Mouse (Mus musculus) neural tube, embryonic 13.5 days (tissue): ENCODE results near the gene Klf16. TPM values are rescaled to one million over a fixed set of nuclear protein-coding genes. Genes with fewer than 3 reads are reported as not detected.

Experiments
- ATAC-seq: fragments of 200-750 bp; cut with Nextera tagmentation; 2 replicates; pipeline ENCODE4 v1.8.0; 2017; ENCODE audit warnings: low read depth, mild to moderate bottlenecking, moderate TSS enrichment, moderate library complexity
- H3K27ac ChIP-seq: fragments of 300-500 bp; sonication (generic); replicated peaks from 2 replicates; pipeline ENCODE4 v1.5.1; 2015; ENCODE audit warnings: moderate library complexity, mild to moderate bottlenecking, inconsistent platforms
- H3K27me3 ChIP-seq: fragments of 300-500 bp; sonication (generic); 2 replicates; pipeline ENCODE4 v1.6.1; 2015; ENCODE audit warnings: mild to moderate bottlenecking, inconsistent platforms
- H3K36me3 ChIP-seq: fragments of 300-500 bp; sonication (generic); 2 replicates; pipeline ENCODE4 v1.6.1; 2015; ENCODE audit warnings: mild to moderate bottlenecking, inconsistent platforms
- H3K4me1 ChIP-seq: fragments of 300-500 bp; sonication (generic); replicated peaks from 2 replicates; pipeline ENCODE4 v1.6.1; 2015; ENCODE audit warnings: inconsistent platforms
- H3K4me2 ChIP-seq: fragments of 300-500 bp; sonication (generic); 2 replicates; pipeline ENCODE4 v1.6.1; 2015; ENCODE audit warnings: inconsistent platforms, mild to moderate bottlenecking, moderate library complexity
- H3K4me3 ChIP-seq: fragments of 300-500 bp; sonication (generic); 2 replicates; pipeline ENCODE4 v1.5.1; 2015; ENCODE audit warnings: mild to moderate bottlenecking, inconsistent platforms
- H3K9ac ChIP-seq: fragments of 300-500 bp; sonication (generic); 2 replicates; pipeline ENCODE4 v1.6.1; 2015; ENCODE audit warnings: moderate library complexity, mild to moderate bottlenecking, inconsistent platforms
- H3K9me3 ChIP-seq: fragments of 300-500 bp; sonication (generic); 2 replicates; pipeline ENCODE4 v1.6.1; 2016; ENCODE audit warnings: inconsistent platforms
- WGBS: fragments of 180-500 bp; shearing (Covaris S2); methylation state at CpG from one replicate; pipeline ENCODE4 v1.1.7; 2015; 5-methylcytosine and 5-hydroxymethylcytosine counted together
- polyA plus RNA-seq: library from polyadenylated mRNA; unstranded; fragments of >200 nt; fragmentation: Nextera tagmentation; extraction: Ambion mirVana; gene quantifications from 2 replicates; pipeline ENCODE4 v1.2.1, GENCODE M21; 2015

The Klf16 gene
- polyA plus RNA-seq, 1 experiment from 2014 or later = 5.5 TPM

- Histone ChIP-seq H3K27me3 (no peaks in the 10 kb centered on the region), H3K9ac (no peak overlapping the region), H3K36me3 (peaks cover 10% of the 10 kb centered on the region), H3K4me2 (no peak overlapping the region), H3K9me3 (no peaks in the 10 kb centered on the region), H3K27ac (no peak overlapping the region), H3K4me3 (no peak overlapping the region), H3K4me1 (peaks cover 74% of the 10 kb centered on the region)
- no peak for ATAC-seq
- 96% methylated on average over 29 of the region's 29 CpGs for whole genome bisulfite sequencing
Observed at GRCm38 (mm10) chr10:80568876-80569275, 8.2 kb downstream of the Klf16 start.

- peak overlapping the region; percentile 85 for H3K27ac ChIP-seq
- 14% methylated on average over 17 of the region's 17 CpGs for WGBS
- H3K9ac ChIP-seq = peak overlapping the region; percentile 39
- H3K27me3 ChIP-seq = no peaks in the 10 kb centered on the region
- peaks cover 63% of the 10 kb centered on the region for H3K4me1 ChIP-seq
- no peaks in the 10 kb centered on the region for H3K9me3 ChIP-seq
- peaks cover 10% of the 10 kb centered on the region for H3K36me3 ChIP-seq
- H3K4me3 ChIP-seq = peak overlapping the region; percentile 2; the same call in 1 of the 2 replicates
- H3K4me2 ChIP-seq = peak overlapping the region; percentile 45
- ATAC-seq = peak; percentile 68
Observed at GRCm38 (mm10) chr10:80566375-80567092, 10.6 kb downstream of the Klf16 start.

- Histone ChIP-seq H3K4me2 (peak within 1 kb of the TSS; percentile 88), H3K9me3 (no peaks in the 10 kb centered on the region), H3K4me3 (peak within 1 kb of the TSS; percentile 95), H3K4me1 (peaks cover 62% of the 10 kb centered on the region), H3K27ac (peak within 1 kb of the TSS; percentile 88), H3K9ac (peak within 1 kb of the TSS; percentile 92), H3K27me3 (no peaks in the 10 kb centered on the region), H3K36me3 (no peaks in the 10 kb centered on the region; the same call in 1 of the 2 replicates)
- ATAC-seq = peak; percentile 75
- WGBS = under 1% methylated on average over 72 of the region's 72 CpGs
Observed at GRCm38 (mm10) chr10:80561116-80561944, 15.8 kb downstream of the Klf16 start, which contains the start of gene Rexo1. Gene Rexo1 (minus strand): TSS chr10:80561560.

GRCm38 (mm10) chr10:80560621-80561020 is 16.5 kb downstream of the Klf16 start:
- no peaks in the 10 kb centered on the region for H3K9me3 ChIP-seq
- H3K9ac ChIP-seq = peak overlapping the region; percentile 92
- H3K4me2 ChIP-seq = peak overlapping the region; percentile 88
- peak overlapping the region; percentile 95 for H3K4me3 ChIP-seq
- H3K27ac ChIP-seq = no peak overlapping the region
- no peaks in the 10 kb centered on the region for H3K27me3 ChIP-seq
- 0 out of 2 replicates have a peak, but pooled peaks have one; percentile 0 for ATAC-seq
- WGBS = 0% methylated on average over 13 of the region's 13 CpGs
- H3K4me1 ChIP-seq = peaks cover 55% of the 10 kb centered on the region
- H3K36me3 ChIP-seq = no peaks in the 10 kb centered on the region; the same call in 1 of the 2 replicates

GRCm38 (mm10) chr10:80559431-80559830 is 17.7 kb downstream of the Klf16 start:
- Histone ChIP-seq H3K27ac (no peak overlapping the region), H3K27me3 (no peaks in the 10 kb centered on the region), H3K9me3 (no peaks in the 10 kb centered on the region), H3K4me1 (peaks cover 54% of the 10 kb centered on the region), H3K36me3 (no peaks in the 10 kb centered on the region), H3K9ac (no peak overlapping the region; the same call in 1 of the 2 replicates), H3K4me2 (peak overlapping the region; percentile 88), H3K4me3 (no peak overlapping the region)
- ATAC-seq = no peak
- 92% methylated on average over 7 of the region's 7 CpGs for WGBS

GRCm38 (mm10) chr10:80557346-80557965 is 19.7 kb downstream of the Klf16 start:
- no peaks in the 10 kb centered on the region for H3K9me3 ChIP-seq
- peaks cover 47% of the 10 kb centered on the region for H3K4me1 ChIP-seq
- WGBS = 31% methylated on average over 5 of the region's 5 CpGs
- H3K36me3 ChIP-seq = no peaks in the 10 kb centered on the region
- peak overlapping the region; percentile 49; the same call in 1 of the 2 replicates for H3K9ac ChIP-seq
- no peaks in the 10 kb centered on the region for H3K27me3 ChIP-seq
- H3K4me3 ChIP-seq = no peak overlapping the region
- no peak overlapping the region for H3K27ac ChIP-seq
- no peak for ATAC-seq
- no peak overlapping the region for H3K4me2 ChIP-seq

- Histone ChIP-seq H3K36me3 (peaks cover 18% of the 10 kb centered on the region), H3K27ac (no peak overlapping the region), H3K27me3 (no peaks in the 10 kb centered on the region), H3K4me1 (peaks cover 23% of the 10 kb centered on the region), H3K9me3 (no peaks in the 10 kb centered on the region), H3K4me2 (no peak overlapping the region), H3K4me3 (no peak overlapping the region), H3K9ac (no peak overlapping the region)
- 90% methylated on average over 6 of the region's 6 CpGs for WGBS
- ATAC-seq = no peak
Observed at GRCm38 (mm10) chr10:80553997-80554396, 23.1 kb downstream of the Klf16 start.

GRCm38 (mm10) chr10:80553575-80553974 is 23.5 kb downstream of the Klf16 start:
- no peak overlapping the region for H3K9ac ChIP-seq
- peaks cover 21% of the 10 kb centered on the region for H3K36me3 ChIP-seq
- peaks cover 22% of the 10 kb centered on the region for H3K4me1 ChIP-seq
- 92% methylated on average over 8 of the region's 8 CpGs for WGBS
- H3K27ac ChIP-seq = no peak overlapping the region
- no peak overlapping the region for H3K4me2 ChIP-seq
- H3K4me3 ChIP-seq = no peak overlapping the region
- no peak for ATAC-seq
- no peaks in the 10 kb centered on the region for H3K27me3 ChIP-seq
- H3K9me3 ChIP-seq = no peaks in the 10 kb centered on the region

- no peaks in the 10 kb centered on the region for H3K9me3 ChIP-seq
- no peak for ATAC-seq
- H3K27ac ChIP-seq = no peak overlapping the region
- peaks cover 33% of the 10 kb centered on the region for H3K36me3 ChIP-seq
- no peaks in the 10 kb centered on the region for H3K27me3 ChIP-seq
- peaks cover 12% of the 10 kb centered on the region for H3K4me1 ChIP-seq
- WGBS = 62% methylated on average over 9 of the region's 9 CpGs
- H3K9ac ChIP-seq = no peak overlapping the region
- no peak overlapping the region for H3K4me2 ChIP-seq
- H3K4me3 ChIP-seq = no peak overlapping the region
Observed at GRCm38 (mm10) chr10:80552364-80552763, 24.8 kb downstream of the Klf16 start.

GRCm38 (mm10) chr10:80549279-80549678 is 27.8 kb downstream of the Klf16 start:
- Histone ChIP-seq H3K4me1 (0 out of 2 replicates have a peak, but pooled peaks cover 5% of the 10 kb centered on the region), H3K9me3 (no peaks in the 10 kb centered on the region), H3K4me2 (no peak overlapping the region), H3K9ac (no peak overlapping the region), H3K27ac (no peak overlapping the region), H3K27me3 (no peaks in the 10 kb centered on the region), H3K36me3 (peaks cover 64% of the 10 kb centered on the region), H3K4me3 (no peak overlapping the region)
- WGBS = 91% methylated on average over 21 of the region's 21 CpGs
- ATAC-seq = no peak

GRCm38 (mm10) chr10:80548428-80549006 is 28.6 kb downstream of the Klf16 start:
- peak; percentile 57; the same call in 1 of the 2 replicates for ATAC-seq
- Histone ChIP-seq H3K9me3 (no peaks in the 10 kb centered on the region), H3K27ac (no peak overlapping the region), H3K9ac (no peak overlapping the region), H3K36me3 (peaks cover 72% of the 10 kb centered on the region), H3K4me3 (no peak overlapping the region), H3K27me3 (no peaks in the 10 kb centered on the region), H3K4me1 (0 out of 2 replicates have a peak, but pooled peaks cover 5% of the 10 kb centered on the region), H3K4me2 (no peak overlapping the region)
- WGBS = 78% methylated on average over 10 of the region's 10 CpGs
